Mouse (Mus musculus): ENCODE results near the gene Nmbr. TPM values are rescaled to one million over a fixed set of nuclear protein-coding genes. Genes with fewer than 3 reads are reported as not detected.

Nmbr gene
- total and polyA plus RNA-seq, 3 experiments: 0.25 to 0.36 (median 0.26) TPM

DNA sequence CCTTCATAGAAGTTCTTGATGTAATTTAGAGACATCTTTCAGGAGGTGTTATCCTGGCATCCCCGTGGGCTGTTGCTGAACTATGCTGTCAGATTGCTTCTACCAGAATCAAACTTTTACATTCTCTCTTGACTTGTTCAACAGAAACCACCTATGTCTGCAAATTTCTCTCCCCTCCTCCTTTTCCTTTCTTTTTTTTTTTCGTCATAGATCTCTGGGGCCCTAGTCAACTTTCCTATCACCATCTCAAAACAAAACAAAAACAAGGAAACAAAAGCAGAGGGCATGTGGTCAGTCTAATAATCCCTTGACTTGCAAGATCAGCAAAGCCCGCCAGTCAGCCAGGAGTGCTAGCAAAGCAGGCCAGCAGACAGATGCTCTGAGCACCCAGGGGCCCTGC, 12.7 kb downstream of the Nmbr start, which contains the start of gene Gje1:
Gje1 (minus strand) TSS at position 101 of the 400 bp plus-strand sequence.
- no peak for TF ChIP-seq POLR2A (IDR thresholded peaks at IDR 0.05; ENCODE audit: low read depth, low read length)
- TF ChIP-seq USF1 (IDR thresholded peaks at IDR 0.05; ENCODE audit: low read depth, low read length): no peak
- no peak for TF ChIP-seq ZC3H11A (IDR thresholded peaks at IDR 0.05; ENCODE audit: low read depth, low read length)
- no peak for TF ChIP-seq MYC (IDR thresholded peaks at IDR 0.05; ENCODE audit: low read depth, low read length)
- no peak for TF ChIP-seq JUND (conservative IDR thresholded peaks at IDR 0.05; ENCODE audit: low read depth, low read length)
- TF ChIP-seq UBTF (IDR thresholded peaks at IDR 0.05; ENCODE audit: low read depth, low read length): no peak
- TF ChIP-seq CHD1 (IDR thresholded peaks at IDR 0.05; ENCODE audit: low read depth, low read length): no peak
- no peak for DNase-seq (ENCODE audit: extremely low read depth)
- H3K9me3 ChIP-seq (replicated peaks; ENCODE audit: low read length): no peaks in the 10 kb centered on the region
- H3K79me2 ChIP-seq (replicated peaks; ENCODE audit: control insufficient read depth, extremely low read depth, insufficient read depth, poor library complexity, severe bottlenecking): no peaks in the 10 kb centered on the region
- in situ Hi-C loops (cut with MboI; ENCODE audit: low pct_ligation_motif_present, low pct_unique_long_range_greater_than_20kb, low sequenced_read_pairs) (no loop called here), dilution Hi-C loops (cut with MboI; ENCODE audit: extremely low pct_ligation_motif_present, extremely low pct_unique_long_range_greater_than_20kb, low sequenced_read_pairs) (no loop called here)
- H3K9ac ChIP-seq (ENCODE audit: insufficient read depth, low read depth): no peak within 1 kb of the TSS
- H3K36me3 ChIP-seq (replicated peaks in 1 of 2; ENCODE audit: control insufficient read depth in 1 of 2, insufficient read depth in 1 of 2, low read length in 1 of 2): no peaks in the 10 kb centered on the region
- H3K4me2 ChIP-seq (ENCODE audit: insufficient read depth, low read depth, poor library complexity, severe bottlenecking): 0 out of 2 replicates have a peak within 1 kb of the TSS, but pooled peaks have one; percentile 4
- no peaks in the 10 kb centered on the region for H3K27me3 ChIP-seq (replicated peaks)
- no peak within 1 kb of the TSS for H3K27ac ChIP-seq (ENCODE audit: insufficient read depth, low read depth)
- H3K4me1 ChIP-seq (ENCODE audit: control insufficient read depth in 1 of 2, insufficient read depth in 2 of 2): peaks cover 0 to 7% of the 10 kb centered on the region in 2 experiments; a peak in 2 of 4 replicates
- H3K4me3 ChIP-seq (replicated peaks in 1 of 3; ENCODE audit: low read depth in 2 of 3, low read length in 2 of 3, poor library complexity in 1 of 3): no peak within 1 kb of the TSS

DNA sequence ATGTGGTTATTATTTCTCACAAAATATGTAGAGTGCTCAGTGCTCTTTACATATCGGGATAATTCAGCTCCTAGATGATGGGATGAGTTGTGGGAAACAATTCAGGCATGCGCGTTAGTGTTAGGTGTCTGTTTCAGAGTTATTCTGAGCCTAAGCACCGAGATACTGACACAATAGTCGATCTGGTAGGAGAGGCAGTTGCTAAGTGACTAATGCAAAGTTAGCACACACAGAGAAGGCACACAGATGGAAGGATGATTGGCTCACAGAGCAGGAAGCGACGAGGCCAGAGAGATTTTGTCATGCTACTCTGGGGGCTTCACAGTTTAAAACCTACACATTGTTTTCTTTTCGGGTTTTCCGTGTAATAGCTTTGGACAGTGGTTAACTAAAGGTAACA, 20.3 kb downstream of the Nmbr start:
- dilution Hi-C loops (cut with MboI; ENCODE audit: extremely low pct_ligation_motif_present, extremely low pct_unique_long_range_greater_than_20kb, low sequenced_read_pairs): no loop called here

DNA sequence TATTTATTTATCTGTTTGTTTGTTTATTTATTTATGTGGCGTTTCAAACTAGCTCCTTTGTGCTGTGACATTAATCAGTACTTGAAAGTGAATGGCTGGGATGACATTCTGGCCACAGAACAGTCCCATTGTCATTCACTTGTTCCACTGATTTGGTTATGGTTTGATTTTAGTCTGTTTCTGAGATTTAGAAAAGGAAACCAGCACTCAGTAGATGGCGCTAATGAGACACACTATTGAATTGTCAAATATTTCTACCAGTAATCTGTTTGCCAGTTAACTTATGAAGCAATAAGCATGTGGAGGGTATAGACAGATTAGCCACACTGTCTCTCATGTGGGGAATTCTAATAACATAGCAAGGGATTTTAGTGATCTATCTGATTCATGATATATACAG, 28.9 kb downstream of the Nmbr start:
- Histone ChIP-seq H3K79me2 (replicated peaks; ENCODE audit: control insufficient read depth, extremely low read depth, insufficient read depth, poor library complexity, severe bottlenecking) (no peaks in the 10 kb centered on the region), H3K4me2 (ENCODE audit: insufficient read depth, low read depth, poor library complexity, severe bottlenecking) (no peak overlapping the region), H3K9ac (ENCODE audit: insufficient read depth, low read depth) (no peak overlapping the region), H3K4me1 (ENCODE audit: control insufficient read depth in 1 of 2, insufficient read depth in 2 of 2) (no peaks in the 10 kb centered on the region), H3K36me3 (replicated peaks in 1 of 2; ENCODE audit: control insufficient read depth in 1 of 2, insufficient read depth in 1 of 2, low read length in 1 of 2) (no peaks in the 10 kb centered on the region), H3K27me3 (replicated peaks) (no peaks in the 10 kb centered on the region), H3K9me3 (replicated peaks; ENCODE audit: low read length) (no peaks in the 10 kb centered on the region), H3K4me3 (replicated peaks in 1 of 3; ENCODE audit: low read depth in 2 of 3, low read length in 2 of 3, poor library complexity in 1 of 3) (no peak overlapping the region), H3K27ac (ENCODE audit: insufficient read depth, low read depth) (no peak overlapping the region)
- in situ Hi-C loops (cut with MboI; ENCODE audit: low pct_ligation_motif_present, low pct_unique_long_range_greater_than_20kb, low sequenced_read_pairs) (no loop called here), dilution Hi-C loops (cut with MboI; ENCODE audit: extremely low pct_ligation_motif_present, extremely low pct_unique_long_range_greater_than_20kb, low sequenced_read_pairs) (no loop called here)
- peak; percentile 76 for TF ChIP-seq RAD21 (IDR thresholded peaks at IDR 0.05; ENCODE audit: low read depth, low read length)
- TF ChIP-seq PAX5 (IDR thresholded peaks at IDR 0.05; ENCODE audit: low read length): no peak
- 0 out of 2 replicates have a peak, but pooled peaks have one; percentile 17 for TF ChIP-seq IRF4 (IDR thresholded peaks at IDR 0.05; ENCODE audit: low read depth, low read length)
- TF ChIP-seq CTCF (conservative IDR thresholded peaks at IDR 0.05 in 1 of 2, IDR thresholded peaks at IDR 0.05 in 1 of 2; ENCODE audit: low read depth in 2 of 2, low read length in 2 of 2): peak; percentile 34 to 75; a peak in 3 of 4 replicates
- TF ChIP-seq SMC3 (IDR thresholded peaks at IDR 0.05; ENCODE audit: low read depth, low read length): peak; percentile 56
- TF ChIP-seq KAT2A (IDR thresholded peaks at IDR 0.05; ENCODE audit: insufficient replicate concordance, low read length): no peak
- DNase-seq (ENCODE audit: extremely low read depth): peak; percentile 68

More for the DNA sequence above, 20.3 kb downstream of the Nmbr start:
- Histone ChIP-seq H3K9me3 (replicated peaks; ENCODE audit: low read length) (no peaks in the 10 kb centered on the region), H3K27me3 (replicated peaks) (no peaks in the 10 kb centered on the region), H3K4me1 (ENCODE audit: control insufficient read depth in 1 of 2, insufficient read depth in 2 of 2) (0 out of 4 replicates have a peak, but pooled peaks cover 0 to 2% of the 10 kb centered on the region in 2 experiments), H3K36me3 (replicated peaks in 1 of 2; ENCODE audit: control insufficient read depth in 1 of 2, insufficient read depth in 1 of 2, low read length in 1 of 2) (no peaks in the 10 kb centered on the region), H3K4me3 (replicated peaks in 1 of 3; ENCODE audit: low read depth in 2 of 3, low read length in 2 of 3, poor library complexity in 1 of 3) (no peak overlapping the region), H3K79me2 (replicated peaks; ENCODE audit: control insufficient read depth, extremely low read depth, insufficient read depth, poor library complexity, severe bottlenecking) (no peaks in the 10 kb centered on the region), H3K4me2 (ENCODE audit: insufficient read depth, low read depth, poor library complexity, severe bottlenecking) (0 out of 2 replicates have a peak overlapping the region, but pooled peaks have one; percentile 24), H3K9ac (ENCODE audit: insufficient read depth, low read depth) (no peak overlapping the region), H3K27ac (ENCODE audit: insufficient read depth, low read depth) (no peak overlapping the region)
- DNase-seq (ENCODE audit: extremely low read depth): peak; percentile 11
- in situ Hi-C loops (cut with MboI; ENCODE audit: low pct_ligation_motif_present, low pct_unique_long_range_greater_than_20kb, low sequenced_read_pairs): no loop called here
- no peak for TF ChIP-seq JUN (IDR thresholded peaks at IDR 0.05; ENCODE audit: insufficient read depth, low read depth, low read length)
- TF ChIP-seq ETS1 (conservative IDR thresholded peaks at IDR 0.05; ENCODE audit: low read depth, low read length): no peak
- TF ChIP-seq ELF1 (IDR thresholded peaks at IDR 0.05; ENCODE audit: low read depth, low read length): no peak
- no peak for TF ChIP-seq MXI1 (IDR thresholded peaks at IDR 0.05; ENCODE audit: low read depth, low read length)
- TF ChIP-seq CHD2 (IDR thresholded peaks at IDR 0.05; ENCODE audit: low read length): no peak
- no peak for TF ChIP-seq NELFE (IDR thresholded peaks at IDR 0.05; ENCODE audit: low read depth, low read length)
- TF ChIP-seq MAZ (IDR thresholded peaks at IDR 0.05; ENCODE audit: low read depth, low read length): no peak
- TF ChIP-seq NRF1 (IDR thresholded peaks at IDR 0.05; ENCODE audit: low read depth, low read length): no peak
- no peak for TF ChIP-seq MAX (IDR thresholded peaks at IDR 0.05; ENCODE audit: low read length)
- no peak for TF ChIP-seq ZC3H11A (IDR thresholded peaks at IDR 0.05; ENCODE audit: low read depth, low read length)

Measured in CH12.LX (cell line).